Mouse (Mus musculus) layer of hippocampus, postnatal 25 days (tissue): ENCODE data around the gene Ppib. TPM values are rescaled to one million over a fixed set of nuclear protein-coding genes. Genes with fewer than 3 reads are reported as not detected.

Experiments
- DNase-seq, 2 experiments: peaks; one replicate each; pipeline ENCODE4 v3.0.0; 2022; ENCODE audit warnings: mixed read lengths in 2 of 2, low spot score in 1 of 2; ENCODE audit errors: extremely low spot score in 1 of 2
- total RNA-seq, 2 experiments: library from RNA; stranded (reverse); gene quantifications; 2 replicates each; pipeline ENCODE4 v1.2.3; 2021

Ppib gene
- 100 to 1,000 TPM; 229 to 238 TPM for total RNA-seq

- DNase-seq, result peak; percentile 89 to 96
These were observed at the start of gene Ppib for GRCm38 (mm10) chr9:66059583-66060307. Gene Ppib (plus strand): TSS chr9:66060222.

- no peak for DNase-seq
These were observed 39.4 kb upstream of the Ppib start for GRCm38 (mm10) chr9:66020601-66021000.

- no peak for DNase-seq
These were observed 21.9 kb upstream of the Ppib start for GRCm38 (mm10) chr9:66038082-66038481.

GRCm38 (mm10) chr9:66038581-66038980 lies 21.4 kb upstream of the Ppib start:
- no peak for DNase-seq

- no peak for DNase-seq
These were observed 20.7 kb upstream of the Ppib start for GRCm38 (mm10) chr9:66039290-66039689.

GRCm38 (mm10) chr9:66040801-66041200 lies 19.2 kb upstream of the Ppib start:
- peak in 1 of 2 experiments; percentile 22 for DNase-seq

GRCm38 (mm10) chr9:66042331-66042730 lies 17.7 kb upstream of the Ppib start:
- DNase-seq, result no peak

- DNase-seq, result no peak
These were observed 16.8 kb upstream of the Ppib start for GRCm38 (mm10) chr9:66043241-66043640.

- no peak for DNase-seq
These were observed 10.0 kb upstream of the Ppib start for GRCm38 (mm10) chr9:66049931-66050601.

- no peak for DNase-seq
These were observed 8.5 kb upstream of the Ppib start for GRCm38 (mm10) chr9:66051493-66051892.

- DNase-seq, result no peak
These were observed 7.3 kb upstream of the Ppib start for GRCm38 (mm10) chr9:66052731-66053130.

GRCm38 (mm10) chr9:66053620-66054019 lies 6.4 kb upstream of the Ppib start:
- DNase-seq, result no peak

- no peak for DNase-seq
These were observed 256 bp downstream of the Ppib start for GRCm38 (mm10) chr9:66060308-66060647.

GRCm38 (mm10) chr9:66060986-66061385 lies 964 bp downstream of the Ppib start:
- no peak for DNase-seq

- DNase-seq, result no peak
These were observed 1.6 kb downstream of the Ppib start for GRCm38 (mm10) chr9:66061656-66062055.

- no peak for DNase-seq
These were observed 3.4 kb downstream of the Ppib start for GRCm38 (mm10) chr9:66063446-66063845.

GRCm38 (mm10) chr9:66064316-66064715 lies 4.3 kb downstream of the Ppib start:
- no peak for DNase-seq

- no peak for DNase-seq
These were observed 6.8 kb downstream of the Ppib start for GRCm38 (mm10) chr9:66066791-66067190.

GRCm38 (mm10) chr9:66067542-66067941 lies 7.5 kb downstream of the Ppib start:
- DNase-seq, result no peak

GRCm38 (mm10) chr9:66068056-66068455 lies 8.0 kb downstream of the Ppib start:
- DNase-seq, result no peak

GRCm38 (mm10) chr9:66068971-66069391 lies 9.0 kb downstream of the Ppib start:
- DNase-seq, result no peak

GRCm38 (mm10) chr9:66069583-66069982 lies 9.6 kb downstream of the Ppib start, which contains the start of gene Snx22:
Gene Snx22 (minus strand): TSS chr9:66069719.
- DNase-seq, result peak in 1 of 2 experiments; percentile 44
